Mouse (Mus musculus): ENCODE data around the gene Smarcb1.

GRCm38 (mm10) chr10:75882433-75883231 is 38.8 kb downstream of the Smarcb1 start:
- TF ChIP-seq CTCF (IDR thresholded peaks at IDR 0.05; ENCODE audit: low read depth, low read length) = no peak
- no peak for TF ChIP-seq POLR2A (IDR thresholded peaks at IDR 0.05; ENCODE audit: insufficient read depth, low read length)
